Mouse (Mus musculus): Measurements from ENCODE around the gene Slc48a1. TPM values are rescaled to one million over a fixed set of nuclear protein-coding genes. Genes with fewer than 3 reads are reported as not detected.

Gene Slc48a1
- total RNA-seq (2021): 10 to 100 TPM; 32.6 to 35.4 TPM
- long read RNA-seq, experiment 1, transcript Slc48a1-201 (3 exons, 2,536 nt): major isoform, 102 of 114 reads
- long read RNA-seq, experiment 1, partial matches to known transcripts: 1 of 114 reads
- long read RNA-seq, experiment 1, other reads (novel, unspliced or antisense): 11 of 114 reads
- long read RNA-seq, experiment 2, transcript Slc48a1-201 (3 exons, 2,536 nt): major isoform, 121 of 134 reads
- long read RNA-seq, experiment 2, partial matches to known transcripts: 4 of 134 reads
- long read RNA-seq, experiment 2, other reads (novel, unspliced or antisense): 9 of 134 reads

DNA sequence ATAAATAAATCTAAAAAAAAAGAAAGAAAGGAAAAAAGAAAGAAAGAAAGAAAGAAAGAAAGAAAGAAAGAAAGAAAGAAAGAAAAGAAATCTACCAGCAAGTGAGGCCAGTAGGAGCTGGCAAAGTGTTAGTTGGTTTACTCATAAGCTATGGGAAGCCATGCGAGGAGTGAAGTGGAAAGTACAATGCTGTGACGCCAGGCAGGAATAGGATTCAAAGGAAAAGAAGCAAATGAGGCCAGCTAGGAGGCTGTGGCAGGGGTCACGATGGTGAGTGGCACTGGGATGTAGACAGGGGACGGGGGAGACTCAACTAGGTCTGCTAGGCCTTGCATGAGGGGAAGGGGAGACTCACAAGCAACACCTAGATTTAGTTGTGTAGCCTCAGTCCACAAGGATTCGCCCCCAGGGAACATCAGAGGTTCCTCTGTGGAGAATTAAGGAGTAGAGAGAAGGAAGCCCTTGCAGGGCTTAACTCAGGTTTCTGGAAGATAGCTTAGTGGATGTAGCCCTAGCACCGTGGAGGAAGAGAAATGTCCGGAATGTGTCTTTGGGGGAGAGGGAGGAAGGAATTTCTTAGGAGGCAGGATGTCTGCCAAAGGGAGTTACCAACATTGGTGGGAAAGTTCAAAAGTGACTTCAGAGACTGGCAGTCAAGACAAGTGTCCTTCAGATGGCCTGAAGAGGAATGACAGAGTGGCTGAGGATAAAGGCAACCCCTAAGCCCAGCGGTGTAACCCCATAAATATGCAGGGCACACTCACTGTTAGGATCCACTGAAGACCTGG, at the start of gene Slc48a1:
Slc48a1 (plus strand) TSS at position 210 of the 788 bp plus-strand sequence.
- DNase-seq (ENCODE audit: low spot score in 2 of 2): no peak

DNA sequence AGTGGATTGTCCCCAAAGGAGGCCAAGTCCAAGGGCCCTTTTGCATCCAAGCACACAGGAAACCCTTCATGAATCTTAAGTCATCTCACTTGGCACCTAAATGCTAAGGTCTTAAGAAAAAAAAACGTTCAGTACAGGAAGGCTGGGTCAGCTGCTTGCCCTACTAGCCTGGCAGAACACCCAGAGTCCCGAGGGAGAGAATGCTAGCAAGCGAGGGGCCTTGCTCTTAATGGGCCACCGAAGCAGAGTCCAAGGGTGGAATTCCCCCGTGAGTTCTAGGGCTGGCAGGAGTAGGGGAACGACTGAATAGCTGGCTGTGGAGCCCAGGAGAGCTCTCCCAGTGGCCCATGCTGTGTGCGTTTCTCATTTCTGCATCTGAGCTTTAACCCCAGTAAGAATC, 49.5 kb upstream of the Slc48a1 start:
- DNase-seq (ENCODE audit: low spot score in 2 of 2): no peak

DNA sequence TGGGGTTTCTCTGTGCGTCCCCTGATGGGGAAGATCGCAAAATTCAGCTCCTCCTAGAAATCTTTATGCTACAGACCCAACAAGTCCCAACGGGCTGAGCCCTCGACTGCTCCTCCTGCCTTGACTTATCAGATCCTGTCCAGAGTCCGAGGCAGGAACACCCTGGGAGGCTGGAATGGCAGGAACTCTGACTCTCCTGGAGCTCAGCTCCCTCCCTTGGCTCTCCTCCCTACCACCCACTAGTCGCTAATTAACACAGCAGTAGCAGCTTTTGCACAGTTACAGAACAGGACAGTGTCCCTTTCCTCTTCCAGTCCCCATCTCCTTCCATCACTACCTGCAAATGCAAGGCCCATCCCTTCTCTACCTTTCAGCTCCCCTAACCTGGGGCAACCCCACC, 48.0 kb upstream of the Slc48a1 start:
- DNase-seq (ENCODE audit: low spot score in 2 of 2): no peak

DNA sequence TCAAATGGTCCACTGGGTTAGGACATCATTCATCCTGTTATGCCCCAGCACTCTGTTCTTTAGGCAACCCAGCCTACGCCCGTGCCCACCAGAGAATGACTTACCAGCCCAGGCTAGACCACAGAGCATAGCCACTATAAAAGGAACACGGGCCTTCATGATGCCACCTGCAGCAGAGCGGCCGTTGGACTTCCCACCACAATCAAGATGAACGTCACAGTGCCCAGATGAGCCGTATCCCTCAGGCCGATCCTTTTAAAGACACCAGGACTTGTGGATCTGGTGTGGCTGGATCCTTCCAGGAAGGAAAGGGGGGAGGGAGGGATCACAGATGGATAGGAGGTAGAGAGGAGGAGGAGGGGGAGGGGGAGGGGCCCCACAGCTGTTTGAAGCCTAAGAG, 47.2 kb upstream of the Slc48a1 start, which contains the start of gene Endou:
Endou (minus strand) TSS at position 229 of the 400 bp plus-strand sequence.
- DNase-seq (ENCODE audit: low spot score in 2 of 2): no peak

DNA sequence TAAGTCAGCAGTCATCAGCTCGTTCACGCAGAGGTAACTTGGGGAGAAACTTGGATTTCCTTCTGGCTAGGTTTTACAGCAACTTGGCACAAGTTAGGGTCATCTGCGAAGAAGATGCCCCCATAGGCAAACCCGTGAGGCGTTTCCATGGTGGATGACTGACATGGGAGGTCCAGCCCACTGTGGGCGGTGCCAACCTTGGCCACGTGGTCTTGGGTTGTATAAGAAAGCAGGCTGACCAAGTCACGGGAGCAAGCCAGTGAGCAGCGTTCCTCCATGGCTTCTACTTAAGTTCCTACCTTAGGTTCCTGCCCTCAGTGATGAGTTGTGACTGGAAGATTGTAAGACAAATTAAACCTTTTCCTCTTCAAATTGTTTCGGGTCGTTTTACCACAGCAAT, 46.3 kb upstream of the Slc48a1 start:
- no peak for DNase-seq (ENCODE audit: low spot score in 2 of 2)

DNA sequence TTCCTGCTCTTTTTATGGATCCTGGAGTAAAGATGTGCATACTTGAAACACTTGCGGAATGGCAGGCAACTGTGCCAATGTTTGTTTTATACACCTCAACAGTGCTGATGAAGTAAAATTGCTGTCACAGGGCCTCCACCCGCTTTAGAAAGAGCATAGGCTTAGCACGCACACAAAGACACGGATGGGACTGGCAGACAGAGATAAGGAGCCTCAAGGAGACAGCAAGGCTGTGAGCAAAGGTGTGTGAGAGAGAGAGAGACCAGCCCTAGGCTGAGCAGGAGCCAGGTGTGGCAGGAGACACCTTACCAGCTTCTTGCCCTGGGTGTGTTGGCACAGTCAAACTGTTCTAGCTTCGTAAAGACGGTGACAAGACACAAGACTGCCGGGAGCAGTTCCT, 39.4 kb upstream of the Slc48a1 start:
- no peak for DNase-seq (ENCODE audit: low spot score in 2 of 2)

DNA sequence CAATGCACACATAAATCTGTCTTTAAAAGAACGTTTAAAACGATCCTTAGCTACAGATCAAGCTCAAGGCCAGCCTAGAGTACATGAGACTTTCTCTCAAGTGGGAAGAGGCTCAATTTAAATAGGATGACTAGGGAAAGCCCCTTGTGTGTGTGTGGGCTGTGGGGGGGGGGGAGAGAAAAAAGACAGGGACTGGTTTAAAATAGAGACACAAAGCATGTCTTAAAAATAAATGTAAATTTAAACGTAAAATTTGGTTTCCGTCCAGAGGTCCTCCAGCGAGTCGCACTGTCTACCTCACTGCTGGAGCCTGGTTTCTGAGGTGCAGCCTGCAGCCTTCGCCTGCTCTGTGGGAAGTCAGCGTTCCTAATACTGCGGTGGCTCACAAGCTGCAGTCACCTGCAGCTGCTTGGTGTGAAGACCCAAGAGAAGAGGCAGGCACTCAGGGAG, 38.0 kb upstream of the Slc48a1 start:
- no peak for DNase-seq (ENCODE audit: low spot score in 2 of 2)

DNA sequence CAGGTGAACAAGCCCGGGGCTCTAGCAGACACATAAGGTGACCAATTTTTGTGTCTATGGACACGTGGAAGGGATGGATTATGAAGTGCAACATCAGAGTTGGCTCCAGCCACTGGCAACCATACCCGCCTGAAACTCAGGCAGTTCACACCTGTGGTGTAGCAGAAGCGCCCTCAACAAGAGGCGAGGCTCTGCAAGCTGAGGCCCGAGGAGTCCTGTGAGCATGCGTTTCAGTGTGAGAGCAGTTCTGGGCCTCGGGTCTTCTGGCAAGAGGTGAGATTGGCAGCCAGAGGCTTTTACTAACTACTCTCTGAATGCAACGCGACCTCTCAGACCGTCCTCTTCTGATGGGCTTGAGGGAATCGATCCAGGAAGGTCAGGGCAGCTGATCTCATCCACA, 36.7 kb upstream of the Slc48a1 start:
- DNase-seq (ENCODE audit: low spot score in 2 of 2): no peak

DNA sequence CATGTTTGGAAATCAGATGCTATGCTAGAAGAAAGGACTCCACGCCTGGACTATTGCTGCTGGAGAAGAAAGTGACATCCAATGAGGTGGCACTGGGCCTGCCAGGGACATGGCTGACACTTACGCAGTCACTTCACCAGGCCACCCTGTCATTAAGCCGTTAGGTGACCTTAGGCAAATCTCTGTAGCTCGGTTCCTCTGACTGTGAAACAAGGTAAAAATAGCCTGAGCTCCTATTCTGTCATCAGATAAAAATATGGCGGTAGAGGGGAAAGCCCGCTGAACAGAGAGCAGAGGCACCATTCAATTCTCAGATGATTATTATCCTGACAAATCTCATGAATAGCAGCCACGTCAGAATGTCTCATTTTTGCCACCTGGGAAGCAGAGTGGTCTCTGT, 36.2 kb upstream of the Slc48a1 start:
- DNase-seq (ENCODE audit: low spot score in 2 of 2): no peak

DNA sequence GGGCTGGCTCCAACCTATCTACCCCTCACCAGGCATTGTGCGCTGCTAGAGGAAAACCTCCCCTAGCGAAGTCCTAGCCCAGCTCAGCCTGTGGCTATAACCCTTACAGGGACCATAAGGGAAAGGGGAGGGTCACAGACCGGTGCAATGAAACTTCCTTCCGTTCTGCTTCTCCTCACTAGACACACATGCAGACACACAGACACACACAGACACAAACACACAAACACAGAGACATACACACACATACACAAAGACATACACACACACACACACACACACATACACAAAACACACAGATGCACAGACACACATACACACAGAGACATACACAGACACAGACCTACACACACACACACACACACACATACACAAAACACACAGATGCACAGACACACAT, 35.7 kb upstream of the Slc48a1 start:
- no peak for DNase-seq (ENCODE audit: low spot score in 2 of 2)

DNA sequence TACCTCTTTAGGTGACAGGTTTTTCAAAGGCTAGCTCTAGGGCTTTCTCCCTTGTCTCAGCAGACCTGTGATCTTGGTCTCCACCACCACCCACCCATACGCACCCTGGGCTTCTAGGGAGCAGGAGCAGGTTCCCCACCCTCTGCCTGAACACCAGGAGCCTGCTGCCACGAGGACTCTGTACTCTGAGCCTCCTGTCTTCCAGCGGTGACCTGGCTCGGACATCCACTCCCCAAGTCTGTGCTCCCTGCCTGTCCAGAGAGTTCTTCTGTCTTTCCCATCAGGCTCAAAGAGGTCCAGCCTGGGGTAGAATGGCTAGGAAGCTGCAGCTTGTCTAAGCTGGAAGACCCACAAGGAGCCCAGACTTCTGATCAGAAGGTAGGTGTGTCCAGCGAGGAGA, 35.1 kb upstream of the Slc48a1 start:
- no peak for DNase-seq (ENCODE audit: low spot score in 2 of 2)

DNA sequence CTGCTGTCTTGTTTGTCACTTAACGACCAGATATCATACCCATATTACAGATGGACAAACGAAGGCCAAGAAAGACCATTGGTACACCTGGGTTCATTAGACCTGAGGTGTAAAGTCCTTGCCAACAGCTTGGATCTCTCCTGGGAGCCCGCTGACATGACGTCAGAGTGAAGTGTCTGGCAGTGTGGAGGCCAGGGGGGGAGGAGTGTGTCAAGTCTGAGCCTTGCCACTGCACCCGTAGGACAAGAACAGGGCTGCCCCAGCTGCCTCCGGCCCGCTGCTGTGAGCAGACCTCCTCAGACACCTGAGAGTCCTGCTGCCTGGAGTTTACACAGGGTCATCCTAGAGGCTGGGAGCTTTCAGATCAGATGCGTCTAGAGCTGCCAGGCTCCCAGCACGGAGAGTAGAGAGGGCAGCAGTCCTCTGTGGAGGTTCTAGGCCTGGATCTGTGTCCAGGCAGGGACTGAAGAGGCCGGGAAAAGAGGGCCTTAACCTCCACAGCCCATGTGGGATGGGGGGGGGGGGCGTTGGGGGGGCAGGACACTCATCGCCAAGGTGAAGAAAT, 34.3 kb upstream of the Slc48a1 start:
- no peak for DNase-seq (ENCODE audit: low spot score in 2 of 2)

DNA sequence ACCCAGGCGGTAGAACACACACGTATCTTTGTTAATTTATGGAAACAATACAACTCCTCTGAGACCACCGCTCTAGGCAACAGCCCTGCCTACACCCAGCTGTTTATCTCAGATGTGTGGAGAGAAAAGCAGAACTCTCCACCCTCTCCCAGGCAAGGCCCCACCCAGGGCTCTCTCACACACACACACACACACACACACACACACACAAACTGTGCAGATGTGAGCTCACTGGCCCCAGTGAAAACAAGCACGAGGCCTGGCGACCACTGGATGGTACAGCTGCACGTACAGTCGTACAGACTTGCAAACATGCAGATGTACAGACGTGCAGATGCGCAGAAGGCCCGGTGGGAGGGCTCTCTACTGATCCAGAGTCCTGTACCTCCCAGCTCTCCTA, 33.4 kb upstream of the Slc48a1 start:
- peak in 1 of 2 experiments; percentile 56 for DNase-seq (ENCODE audit: low spot score in 2 of 2)

DNA sequence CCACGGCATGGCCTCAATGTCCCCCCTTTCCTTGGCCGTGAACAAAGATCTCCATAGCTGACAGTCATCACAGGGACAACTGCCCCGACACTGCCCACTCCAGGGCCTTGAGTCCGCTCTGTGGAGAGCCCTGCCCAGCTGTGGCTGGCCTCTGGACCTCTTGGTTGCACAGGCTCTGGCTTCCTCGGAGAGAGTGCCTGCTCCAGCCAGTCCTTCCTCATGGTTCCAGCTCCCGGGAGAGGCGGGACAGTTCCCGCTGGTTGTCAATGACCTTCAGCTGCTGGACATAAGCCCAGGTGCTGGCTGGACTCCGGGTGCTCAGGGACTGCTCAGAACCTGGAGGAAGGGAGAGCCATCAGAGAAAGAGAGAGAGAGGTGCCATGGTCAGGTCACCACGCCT, 33.0 kb upstream of the Slc48a1 start:
- DNase-seq (ENCODE audit: low spot score in 2 of 2): peak in 1 of 2 experiments; percentile 39

DNA sequence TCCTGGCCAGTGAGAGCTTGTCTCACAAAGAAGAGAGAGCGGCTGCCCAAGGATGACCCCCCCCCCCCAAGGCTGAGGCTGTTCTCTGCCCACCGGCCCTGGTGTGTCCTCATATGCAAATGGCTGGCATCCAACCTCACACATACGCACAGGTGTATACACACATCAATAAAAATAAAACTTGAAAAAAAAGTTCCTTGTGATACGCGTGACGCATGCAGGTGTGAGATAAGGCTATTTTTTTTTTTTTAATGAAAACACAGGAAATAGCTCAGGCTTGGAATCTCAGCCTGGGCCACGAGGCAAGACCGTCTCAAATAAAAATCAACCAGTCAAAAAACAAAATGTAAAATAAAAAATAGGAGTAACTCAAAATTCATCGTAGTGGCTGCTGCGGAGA, 32.0 kb upstream of the Slc48a1 start:
- DNase-seq (ENCODE audit: low spot score in 2 of 2): no peak

DNA sequence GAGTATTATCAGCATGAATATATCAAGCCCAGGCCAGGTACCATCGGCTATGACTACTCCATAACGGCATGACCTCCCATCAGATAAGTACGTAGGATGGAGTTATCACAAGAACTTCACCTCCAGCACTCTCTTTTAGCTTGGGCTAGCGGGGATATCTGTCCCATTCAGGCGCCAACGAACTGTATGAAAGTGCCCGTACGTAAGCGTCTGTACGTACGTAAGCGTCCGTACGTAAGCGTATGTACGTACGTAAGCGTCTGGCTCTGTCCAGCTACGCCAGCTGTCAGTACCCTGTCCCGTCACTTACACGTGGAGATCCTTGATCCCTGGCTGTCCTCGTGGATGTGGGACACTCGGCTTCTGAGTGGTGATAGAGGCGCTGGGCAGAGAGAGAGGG, 31.6 kb upstream of the Slc48a1 start:
- no peak for DNase-seq (ENCODE audit: low spot score in 2 of 2)

DNA sequence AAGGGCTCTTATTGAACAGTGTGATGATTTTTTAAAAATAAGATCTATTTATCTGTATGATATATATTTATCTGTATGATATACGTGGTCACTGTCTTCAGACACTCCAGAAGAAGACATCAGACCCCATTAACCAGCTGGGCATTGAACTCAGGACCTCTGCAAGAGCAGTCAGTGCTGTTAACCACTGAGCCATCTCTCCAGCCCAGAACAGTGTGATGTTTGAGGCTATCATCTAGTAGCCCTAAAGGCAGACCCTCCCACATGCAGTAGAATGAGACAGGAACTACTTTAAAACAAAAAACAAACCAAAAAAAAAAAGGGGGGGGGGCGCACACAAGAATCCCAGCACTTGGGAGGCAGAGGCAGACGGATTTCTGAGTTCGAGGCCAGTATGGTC, 30.8 kb upstream of the Slc48a1 start:
- DNase-seq (ENCODE audit: low spot score in 2 of 2): no peak

DNA sequence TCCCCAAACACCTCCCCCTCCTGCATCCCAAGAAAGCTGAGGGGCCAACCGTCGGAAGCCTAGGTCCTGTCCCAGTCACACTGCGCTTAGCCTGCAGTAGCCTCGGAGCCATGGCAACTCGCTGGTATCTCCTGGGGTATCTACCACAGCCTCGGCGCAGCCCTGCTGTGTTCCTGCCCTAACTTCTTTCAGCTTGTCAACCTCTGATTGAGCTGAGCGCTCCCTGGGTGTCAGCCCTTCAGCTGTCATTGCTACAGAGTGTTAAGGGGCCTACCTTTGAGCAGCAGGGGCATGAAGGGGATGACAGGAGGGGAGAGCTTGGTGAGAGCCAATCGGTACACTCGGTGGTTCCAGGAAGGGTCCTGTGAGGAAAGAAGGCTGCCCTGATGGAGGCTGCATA, 30.0 kb upstream of the Slc48a1 start:
- DNase-seq (ENCODE audit: low spot score in 2 of 2): no peak

DNA sequence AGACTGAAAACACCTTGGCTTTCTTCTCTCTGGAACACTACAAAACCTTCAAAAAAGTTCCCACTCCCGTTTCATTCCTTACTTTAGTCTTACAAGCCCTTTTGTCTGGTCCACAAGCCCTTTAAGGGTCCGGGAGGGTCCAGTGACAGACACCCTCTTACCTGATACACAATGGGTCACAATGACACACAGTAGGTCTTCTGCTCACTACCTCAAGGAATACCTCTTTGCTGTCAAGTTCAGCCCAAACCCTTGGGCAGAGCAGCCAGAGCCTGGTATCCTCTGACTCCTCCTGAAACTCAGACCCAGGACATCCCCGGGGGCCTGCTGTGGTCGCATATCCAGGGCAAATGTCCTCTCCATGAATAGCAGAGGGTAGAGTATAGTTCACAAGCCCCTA, 29.4 kb upstream of the Slc48a1 start:
- no peak for DNase-seq (ENCODE audit: low spot score in 2 of 2)

DNA sequence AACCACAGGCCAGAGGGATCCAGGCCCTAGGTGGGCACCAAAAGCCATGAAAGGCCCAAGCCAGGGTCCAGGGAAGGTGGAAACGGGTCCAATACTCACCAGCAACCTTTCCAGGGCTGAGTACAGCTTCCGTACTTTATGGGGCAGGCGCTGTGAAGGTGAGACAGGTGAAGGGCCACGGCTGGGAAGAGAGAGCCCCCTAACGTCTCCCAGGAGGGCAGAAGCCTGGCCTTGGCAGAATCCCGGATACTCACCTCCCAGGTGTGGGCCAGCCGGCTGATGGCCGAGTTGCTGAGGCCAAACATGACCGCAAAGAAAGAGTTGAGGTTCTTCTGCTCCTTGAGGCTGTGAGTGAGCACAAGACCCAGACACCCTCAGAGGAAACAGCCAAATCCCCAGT, 28.9 kb upstream of the Slc48a1 start:
- DNase-seq (ENCODE audit: low spot score in 2 of 2): no peak

DNA sequence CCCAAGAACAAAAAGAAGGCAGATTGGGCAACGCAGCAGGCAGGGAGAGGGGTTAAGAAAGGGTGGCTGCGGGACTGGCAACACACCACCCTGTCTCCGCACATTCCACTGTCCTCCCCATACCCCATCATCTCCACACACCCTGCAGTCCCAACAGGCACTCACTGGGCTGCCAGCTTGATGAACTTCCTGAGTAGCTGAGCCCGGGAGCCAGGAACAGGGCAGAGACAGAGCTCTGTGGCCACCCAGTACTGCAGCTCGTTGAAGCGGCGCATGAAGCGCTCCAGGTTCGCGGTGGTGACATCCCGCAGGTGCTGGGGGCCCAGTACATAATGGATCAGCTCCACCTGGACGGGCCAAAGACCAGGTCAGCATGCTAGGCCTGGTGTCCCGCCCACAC, 28.5 kb upstream of the Slc48a1 start:
- no peak for DNase-seq (ENCODE audit: low spot score in 2 of 2)

DNA sequence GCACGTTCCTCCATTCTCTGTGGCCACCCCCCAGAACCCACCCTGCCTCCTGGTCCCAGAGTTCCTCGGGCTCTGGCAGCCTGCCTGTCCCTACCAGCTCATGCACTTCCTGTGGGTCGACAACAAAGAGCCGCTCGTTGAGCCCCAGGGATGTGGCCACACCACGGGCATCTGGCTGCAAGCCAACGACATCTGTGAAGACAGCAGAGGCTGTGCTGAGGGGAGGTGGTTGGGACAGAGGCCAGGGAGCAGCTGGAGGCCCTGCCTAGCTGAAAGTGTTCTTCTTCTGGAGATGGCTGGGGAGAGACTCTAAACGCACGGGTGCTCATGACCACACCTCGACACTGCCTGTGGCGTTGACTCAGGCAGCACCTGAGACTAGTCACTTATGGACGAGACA, 27.6 kb upstream of the Slc48a1 start:
- DNase-seq (ENCODE audit: low spot score in 2 of 2): peak in 1 of 2 experiments; percentile 77

All from gastrocnemius, postnatal 4 days (tissue).